Mouse (Mus musculus) left cerebral cortex, adult 2 months (tissue): ENCODE data around the gene Abca3. TPM values are rescaled to one million over a fixed set of nuclear protein-coding genes. Genes with fewer than 3 reads are reported as not detected.
A peak's percentile ranks its signal among the peaks of the same experiment; 100 is the strongest.
"Not testable (repeated sequence)": the region's sequence is repeated elsewhere in the genome, so short reads cannot be mapped to it uniquely, and the experiment has no call there.

ENCODE experiments used
- DNase-seq, 2 experiments: peaks; one replicate each; pipeline ENCODE4 v3.0.0; 2021 to 2022; ENCODE audit warnings: low spot score in 2 of 2, mixed read lengths in 1 of 2; ENCODE audit errors: extremely low spot score in 1 of 2
- H3K27ac ChIP-seq: fragments of 200-600 bp; 2 replicates; pipeline ENCODE4 v1.8.1; 2022
- H3K4me3 ChIP-seq: fragments of 200-600 bp; 2 replicates; pipeline ENCODE4 v1.8.1; 2022
- CTCF ChIP-seq: fragments of 200-600 bp; IDR thresholded peaks from 2 replicates; pipeline ENCODE4 v1.8.1; 2022; ENCODE audit warnings: antibody characterized with exemption, mild to moderate bottlenecking, moderate library complexity
- intact Hi-C: fragments of 180-260 bp; cut with DNase I; formaldehyde crosslinking; loops from one replicate; pipeline ENCODE4 v1.15.1; 2025
- microRNA-seq, 2 experiments: library from miRNA; unstranded; fragments of <30 nt; microRNA quantifications; one replicate each; pipeline ENCODE4 v1.2.0; 2021
- total RNA-seq, 2 experiments: library from RNA; stranded (reverse); gene quantifications; 2 replicates each; pipeline ENCODE4 v1.2.3; 2021

The Abca3 gene
- total RNA-seq, 2 experiments from 2014 or later: 76.7 to 78.5 TPM

- Histone ChIP-seq H3K27ac (no peak overlapping the region), H3K4me3 (no peak overlapping the region)
- intact Hi-C loops: no loop called here
- no peak for DNase-seq
- no peak for TF ChIP-seq CTCF
Observed at GRCm38 (mm10) chr17:24446590-24446989, 94.8 kb downstream of the Abca3 start.

- intact Hi-C loops: no loop called here
- Histone ChIP-seq H3K4me3 (no peak overlapping the region), H3K27ac (no peak overlapping the region)
- no peak for TF ChIP-seq CTCF
- no peak for DNase-seq
Observed at GRCm38 (mm10) chr17:24449507-24449906, 97.8 kb downstream of the Abca3 start.

GRCm38 (mm10) chr17:24451220-24451619, 99.5 kb downstream of the Abca3 start:
- Histone ChIP-seq H3K4me3 (no peak overlapping the region), H3K27ac (no peak overlapping the region)
- DNase-seq: no peak
- intact Hi-C loops: no loop called here
- TF ChIP-seq CTCF: no peak

GRCm38 (mm10) chr17:24453372-24453771, 101.6 kb downstream of the Abca3 start:
- intact Hi-C loops: no loop called here
- TF ChIP-seq CTCF: no peak
- Histone ChIP-seq H3K4me3 (no peak overlapping the region), H3K27ac (no peak overlapping the region)
- no peak for DNase-seq

- no peak for DNase-seq
- H3K27ac ChIP-seq: peak overlapping the region; percentile 97
- intact Hi-C loops: no loop called here
- TF ChIP-seq CTCF: no peak
- H3K4me3 ChIP-seq: peak overlapping the region; percentile 71
Observed at GRCm38 (mm10) chr17:24454218-24454755, 102.5 kb downstream of the Abca3 start.

- peak overlapping the region; percentile 71 for H3K4me3 ChIP-seq
- intact Hi-C loops: no loop called here
- TF ChIP-seq CTCF: no peak
- peak overlapping the region; percentile 97 for H3K27ac ChIP-seq
- DNase-seq: peak; percentile 98 to 99
Observed at GRCm38 (mm10) chr17:24454756-24455522, 103.2 kb downstream of the Abca3 start.

- H3K4me3 ChIP-seq: peak overlapping the region; percentile 71
- DNase-seq, intact Hi-C loops, H3K27ac ChIP-seq: not testable (repeated sequence)
Observed at GRCm38 (mm10) chr17:24455523-24456206, 103.9 kb downstream of the Abca3 start.

Small RNA genes lying within 50 kb of the gene (microRNA-seq; reads per million reads assigned to microRNA genes)
- 0 reads per million in 2 experiments for gene Gm24427

Other genes starting within 250 kb of the Abca3 start
- 100 to 1,000 TPM; 114 to 116 TPM for gene Pdpk1, start 201.0 kb upstream of the Abca3 start, total RNA-seq
- gene Amdhd2, start 188.2 kb upstream of the Abca3 start, total RNA-seq: 10 to 100 TPM; 29.2 to 32.0 TPM
- 1,000 to 10,000 TPM; 1,211 to 1,240 TPM for gene Atp6v0c, start 182.2 kb upstream of the Abca3 start, total RNA-seq
- 10 to 100 TPM; 63.3 to 69.7 TPM for gene Tbc1d24, start 146.4 kb upstream of the Abca3 start, total RNA-seq
- 10 to 100 TPM; 10.5 to 11.5 TPM for gene Ntn3, start 142.4 kb upstream of the Abca3 start, total RNA-seq
- 10 to 100 TPM; 10.8 to 11.0 TPM for gene Tedc2, start 131.1 kb upstream of the Abca3 start, total RNA-seq
- 1 to 10 TPM; 7.9 to 8.8 TPM for gene Ccnf, start 100.5 kb upstream of the Abca3 start, total RNA-seq
- gene Abca17, start 882 bp upstream of the Abca3 start, total RNA-seq: 1 to 10 TPM; 1.3 to 1.7 TPM
- 100 to 1,000 TPM; 131 to 142 TPM for gene Rnps1, start 62.6 kb downstream of the Abca3 start, total RNA-seq
- 10 to 100 TPM; 24.4 to 26.2 TPM for gene Eci1, start 74.7 kb downstream of the Abca3 start, total RNA-seq
- gene Dnase1l2, start 91.2 kb downstream of the Abca3 start, total RNA-seq: 10 to 100 TPM in 1 of 2 experiments, 1 to 10 TPM in 1; 6.8 to 14.8 TPM
- gene E4f1, start 118.4 kb downstream of the Abca3 start, total RNA-seq: 10 to 100 TPM; 37.7 to 41.7 TPM
- gene Pgp, start 118.4 kb downstream of the Abca3 start, total RNA-seq: 10 to 100 TPM; 65.8 to 69.6 TPM
- gene Bricd5, start 121.9 kb downstream of the Abca3 start, total RNA-seq: 1 to 10 TPM; 1.7 to 1.9 TPM
- gene Mlst8, start 127.1 kb downstream of the Abca3 start, total RNA-seq: 10 to 100 TPM; 34.5 to 37.1 TPM
- 100 to 1,000 TPM; 134 to 144 TPM for gene Caskin1, start 136.7 kb downstream of the Abca3 start, total RNA-seq
- gene Traf7, start 176.0 kb downstream of the Abca3 start, total RNA-seq: 10 to 100 TPM; 81.3 to 85.3 TPM
- gene Rab26, start 182.3 kb downstream of the Abca3 start, total RNA-seq: 10 to 100 TPM; 53.6 to 54.1 TPM
- 10 to 100 TPM; 89.1 to 97.5 TPM for gene Pkd1, start 197.9 kb downstream of the Abca3 start, total RNA-seq